Mouse (Mus musculus): ENCODE measurements around the gene Drc1. TPM values are rescaled to one million over a fixed set of nuclear protein-coding genes. Genes with fewer than 3 reads are reported as not detected.

The Drc1 gene
- 44.5 TPM for total RNA-seq (2023)

DNA sequence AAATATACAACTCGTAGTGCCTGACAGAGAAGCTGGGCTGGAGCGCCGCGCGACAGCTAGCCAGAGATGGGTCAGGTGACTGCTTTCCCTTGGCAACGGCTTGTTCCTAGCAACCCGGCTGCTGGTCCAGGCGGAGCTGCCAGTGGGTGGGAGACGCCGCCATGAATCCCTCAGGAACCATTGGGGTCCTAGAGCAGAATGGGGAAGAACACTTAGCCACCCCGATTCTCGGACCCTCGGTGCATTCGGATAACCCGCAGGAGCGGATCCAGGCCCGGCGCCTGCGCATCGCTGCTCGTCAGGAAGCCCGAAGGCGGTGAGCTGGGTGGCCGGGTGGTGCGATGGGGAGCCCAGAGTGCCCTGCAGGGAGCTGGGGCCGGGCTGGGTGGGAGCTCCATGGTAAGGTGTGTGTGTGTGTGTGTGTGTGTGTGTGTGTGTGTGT, at the start of gene Drc1:
Drc1 (plus strand) TSS at position 98 of the 442 bp plus-strand sequence.

DNA sequence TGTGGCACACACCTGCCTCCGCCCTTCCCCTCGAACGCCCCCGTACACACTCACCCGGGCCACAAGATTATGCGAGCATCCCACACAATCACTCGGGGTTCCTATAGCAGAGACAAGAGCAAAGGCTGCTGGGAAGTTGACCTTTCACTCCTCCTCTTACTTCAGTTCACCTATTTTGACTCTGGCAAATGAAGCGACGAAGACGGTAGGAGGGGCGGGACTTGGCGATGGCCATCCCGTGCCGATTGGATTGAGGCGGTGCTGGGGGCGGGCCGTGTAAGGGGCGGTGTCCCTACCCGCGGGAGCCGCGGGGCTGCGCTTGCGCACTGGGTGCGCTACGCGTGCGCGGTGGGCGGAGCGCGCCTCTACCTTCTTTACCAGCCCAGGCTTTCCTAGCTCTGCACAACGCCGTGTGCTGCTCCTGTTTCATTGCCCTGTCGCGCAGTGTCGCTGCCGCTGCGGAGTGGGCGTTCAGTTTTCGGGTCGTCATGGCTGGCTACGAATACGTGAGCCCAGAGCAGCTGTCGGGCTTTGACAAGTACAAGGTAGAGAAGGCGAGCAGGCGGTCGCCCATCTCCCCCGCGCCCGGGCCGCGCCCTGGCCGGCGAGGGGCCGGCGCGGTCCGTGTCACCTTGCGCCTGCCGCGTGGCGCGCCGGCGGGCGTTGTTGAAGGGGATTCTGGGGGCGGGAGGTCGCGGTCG, 48.8 kb upstream of the Drc1 start, which contains the start of gene Selenoi:
Selenoi (plus strand) TSS at position 311 of the 701 bp plus-strand sequence.

Other genes starting within 250 kb of the Drc1 start
- 10.1 TPM for gene Tyms, start 207.8 kb upstream of the Drc1 start, total RNA-seq (2023)
- gene Garem2, start 176.2 kb upstream of the Drc1 start, total RNA-seq (2023) = not detected
- gene 3110082J24Rik, start 175.3 kb upstream of the Drc1 start, total RNA-seq (2023) = not detected
- gene Hadha, start 126.2 kb upstream of the Drc1 start, total RNA-seq (2023) = 93.5 TPM
- gene Hadhb, start 126.1 kb upstream of the Drc1 start, total RNA-seq (2023) = 130 TPM
- not detected for gene Adgrf3, start 75.7 kb upstream of the Drc1 start, total RNA-seq (2023)
- 30.0 TPM for gene Selenoi, start 48.8 kb upstream of the Drc1 start, total RNA-seq (2023)
- not detected for gene Otof, start 180.5 kb downstream of the Drc1 start, total RNA-seq (2023)
- not detected for gene 1700001C02Rik, start 184.7 kb downstream of the Drc1 start, total RNA-seq (2023)

All from CD4-positive naive resting alpha-beta T cell, adult 57 days (primary cell).